Mouse (Mus musculus) myocyte (in vitro differentiated cells): Measurements from ENCODE around the gene Atp2b2. TPM values are rescaled to one million over a fixed set of nuclear protein-coding genes. Genes with fewer than 3 reads are reported as not detected.

Experiments used
- H3K27me3 ChIP-seq: one replicate; pipeline ENCODE4 v1.6.1; 2011; ENCODE audit not compliant: control insufficient read depth, insufficient read depth, insufficient read length
- H3K36me3 ChIP-seq: one replicate; pipeline ENCODE4 v1.6.1; 2011; ENCODE audit not compliant: control insufficient read depth, insufficient read depth
- H3K4me2 ChIP-seq: one replicate; pipeline ENCODE4 v1.6.1; 2011; ENCODE audit warnings: low read depth, control low read depth
- H3K4me3 ChIP-seq: one replicate; pipeline ENCODE4 v1.5.1; 2011; ENCODE audit warnings: mild to moderate bottlenecking, control low read depth, moderate library complexity
- H3K79me2 ChIP-seq: one replicate; pipeline ENCODE4 v1.6.1; 2011; ENCODE audit not compliant: control insufficient read depth, insufficient read depth
- H3ac ChIP-seq: one replicate; pipeline ENCODE4 v1.6.1; 2011; ENCODE audit not compliant: control insufficient read depth, insufficient read length
- CEBPB ChIP-seq: IDR thresholded peaks from 2 replicates; pipeline ENCODE4 v1.6.1; 2011; ENCODE audit warnings: mild to moderate bottlenecking, moderate library complexity; ENCODE audit not compliant: poor library complexity, insufficient read depth, severe bottlenecking
- E2F4 ChIP-seq: IDR thresholded peaks from one replicate; pipeline ENCODE4 v1.6.1; 2011; ENCODE audit warnings: mild to moderate bottlenecking, control low read depth, moderate library complexity; ENCODE audit not compliant: insufficient read depth
- MAX ChIP-seq: IDR thresholded peaks from one replicate; pipeline ENCODE4 v1.6.1; 2011; ENCODE audit warnings: low read depth, mild to moderate bottlenecking, control low read depth
- MYOD1 ChIP-seq, 3 experiments: IDR thresholded peaks; one replicate each; pipeline ENCODE4 v1.6.1; 2011; ENCODE audit warnings: control low read depth in 2 of 3, low read depth in 2 of 3, mild to moderate bottlenecking in 2 of 3, moderate library complexity in 1 of 3; ENCODE audit not compliant: insufficient read length in 2 of 3, control insufficient read depth in 1 of 3
- MYOG ChIP-seq, 3 experiments: IDR thresholded peaks; one replicate each; pipeline ENCODE4 v1.6.1; 2011; ENCODE audit warnings: control low read depth in 2 of 3, low read depth in 2 of 3, mild to moderate bottlenecking in 2 of 3; ENCODE audit not compliant: insufficient read length in 2 of 3, control insufficient read depth in 1 of 3, insufficient read depth in 1 of 3
- POLR2A ChIP-seq: IDR thresholded peaks from one replicate; pipeline ENCODE4 v1.6.1; 2011; ENCODE audit warnings: low read depth, mild to moderate bottlenecking, control low read depth, moderate library complexity; ENCODE audit not compliant: insufficient read length
- POLR2AphosphoS2 ChIP-seq: IDR thresholded peaks from one replicate; pipeline ENCODE4 v1.6.1; 2011; ENCODE audit warnings: low read depth, control low read depth; ENCODE audit not compliant: insufficient read length
- REST ChIP-seq: IDR thresholded peaks from one replicate; pipeline ENCODE4 v1.6.1; 2011; ENCODE audit warnings: mild to moderate bottlenecking, control low read depth, moderate library complexity; ENCODE audit not compliant: insufficient read depth, insufficient read length
- SRF ChIP-seq: IDR thresholded peaks from one replicate; pipeline ENCODE4 v1.6.1; 2011; ENCODE audit warnings: low read depth; ENCODE audit not compliant: control insufficient read depth, insufficient read length
- TCF12 ChIP-seq: IDR thresholded peaks from one replicate; pipeline ENCODE4 v1.6.1; 2011; ENCODE audit warnings: mild to moderate bottlenecking, control low read depth; ENCODE audit not compliant: poor library complexity, insufficient read depth, severe bottlenecking
- TCF3 ChIP-seq: IDR thresholded peaks from one replicate; pipeline ENCODE4 v1.6.1; 2011; ENCODE audit warnings: low read depth, control low read depth; ENCODE audit not compliant: insufficient read length
- USF1 ChIP-seq: IDR thresholded peaks from one replicate; pipeline ENCODE4 v1.6.1; 2011; ENCODE audit warnings: low read depth, mild to moderate bottlenecking, control low read depth, moderate library complexity
- polyA plus RNA-seq: library from polyadenylated mRNA; unstranded; fragments of >200 nt; fragmentation: generic; extraction: Trizol; gene quantifications from one replicate; pipeline ENCODE4 v1.2.1, GENCODE M21; 2012; ENCODE audit warnings: missing spikeins

Gene Atp2b2
- polyA plus RNA-seq, 1 experiment: not detected

GRCm38 (mm10) chr6:113740236-113741217 lies 301.9 kb downstream of the Atp2b2 start, which contains the start of gene Sec13:
TSS of gene Sec13 (minus strand) at chr6:113740743.
- H3K36me3 ChIP-seq: peaks cover 14% of the 10 kb centered on the region

GRCm38 (mm10) chr6:113737318-113738046 lies 304.9 kb downstream of the Atp2b2 start:
- Histone ChIP-seq H3K4me2 (no peak overlapping the region), H3ac (no peak overlapping the region), H3K27me3 (no peaks in the 10 kb centered on the region), H3K79me2 (peaks cover 39% of the 10 kb centered on the region), H3K36me3 (peaks cover 35% of the 10 kb centered on the region), H3K4me3 (no peak overlapping the region)
- TF ChIP-seq SRF (no peak), MYOD1 (IDR thresholded peaks at IDR 0.05; ENCODE audit: control insufficient read depth in 1 of 3, insufficient read length in 2 of 3, low read depth in 2 of 3) (no peak), POLR2A (no peak), REST (no peak), MYOG (IDR thresholded peaks at IDR 0.05; ENCODE audit: control insufficient read depth in 1 of 3, insufficient read depth in 1 of 3, insufficient read length in 2 of 3, low read depth in 2 of 3) (no peak), POLR2AphosphoS2 (no peak), E2F4 (no peak), TCF3 (no peak), USF1 (no peak), MAX (no peak), CEBPB (no peak), TCF12 (no peak)

More at GRCm38 (mm10) chr6:113740236-113741217, 301.9 kb downstream of the Atp2b2 start, which contains the start of gene Sec13:
- Histone ChIP-seq H3K4me3 (peak within 1 kb of the TSS; percentile 91), H3K4me2 (peak within 1 kb of the TSS; percentile 90), H3ac (peak within 1 kb of the TSS; percentile 4), H3K79me2 (peaks cover 39% of the 10 kb centered on the region), H3K27me3 (peaks cover 21% of the 10 kb centered on the region)
- TF ChIP-seq MYOD1 (IDR thresholded peaks at IDR 0.05; ENCODE audit: control insufficient read depth in 1 of 3, insufficient read length in 2 of 3, low read depth in 2 of 3) (peak in 2 of 3 experiments; percentile 8 to 42), TCF12 (no peak), REST (no peak), POLR2A (peak; percentile 94), MYOG (IDR thresholded peaks at IDR 0.05; ENCODE audit: control insufficient read depth in 1 of 3, insufficient read depth in 1 of 3, insufficient read length in 2 of 3, low read depth in 2 of 3) (peak; percentile 24 to 73 (median 49)), POLR2AphosphoS2 (peak; percentile 96), CEBPB (no peak), E2F4 (no peak), USF1 (no peak), SRF (peak; percentile 34), TCF3 (no peak), MAX (no peak)

GRCm38 (mm10) chr6:113731296-113731695 lies 311.1 kb downstream of the Atp2b2 start:
- Histone ChIP-seq H3K4me3 (no peak overlapping the region), H3K4me2 (no peak overlapping the region), H3K79me2 (peaks cover 7% of the 10 kb centered on the region), H3ac (no peak overlapping the region), H3K36me3 (peaks cover 72% of the 10 kb centered on the region), H3K27me3 (no peaks in the 10 kb centered on the region)
- TF ChIP-seq USF1 (no peak), TCF3 (no peak), REST (no peak), SRF (no peak), CEBPB (no peak), MYOG (IDR thresholded peaks at IDR 0.05; ENCODE audit: control insufficient read depth in 1 of 3, insufficient read depth in 1 of 3, insufficient read length in 2 of 3, low read depth in 2 of 3) (no peak), E2F4 (no peak), MYOD1 (IDR thresholded peaks at IDR 0.05; ENCODE audit: control insufficient read depth in 1 of 3, insufficient read length in 2 of 3, low read depth in 2 of 3) (no peak), POLR2AphosphoS2 (no peak), POLR2A (no peak), MAX (no peak), TCF12 (no peak)

GRCm38 (mm10) chr6:113728181-113728580 lies 314.2 kb downstream of the Atp2b2 start:
- H3K27me3 ChIP-seq: no peaks in the 10 kb centered on the region
- no peak overlapping the region for H3K4me2 ChIP-seq
- H3K4me3 ChIP-seq: no peak overlapping the region
- peak; percentile 60 for TF ChIP-seq POLR2AphosphoS2
- TF ChIP-seq MYOD1 (IDR thresholded peaks at IDR 0.05; ENCODE audit: control insufficient read depth in 1 of 3, insufficient read length in 2 of 3, low read depth in 2 of 3): no peak
- peaks cover 7% of the 10 kb centered on the region for H3K79me2 ChIP-seq
- peaks cover 59% of the 10 kb centered on the region for H3K36me3 ChIP-seq
- H3ac ChIP-seq: no peak overlapping the region
